Mouse (Mus musculus) cortical plate, adult 2 months (tissue): ENCODE data around the gene Ppfibp2.

Experiments used
- CTCF ChIP-seq: fragments of 200-500 bp; IDR thresholded peaks from 2 replicates; pipeline ENCODE4 v1.5.1; 2011; ENCODE audit warnings: mild to moderate bottlenecking, control low read depth, low read length; ENCODE audit not compliant: insufficient read depth; ENCODE audit errors: extremely low read depth
- POLR2A ChIP-seq: fragments of 200-500 bp; IDR thresholded peaks from 2 replicates; pipeline ENCODE4 v1.6.1; 2011; ENCODE audit warnings: mild to moderate bottlenecking, low read length, control low read depth; ENCODE audit not compliant: insufficient read depth; ENCODE audit errors: extremely low read depth

DNA sequence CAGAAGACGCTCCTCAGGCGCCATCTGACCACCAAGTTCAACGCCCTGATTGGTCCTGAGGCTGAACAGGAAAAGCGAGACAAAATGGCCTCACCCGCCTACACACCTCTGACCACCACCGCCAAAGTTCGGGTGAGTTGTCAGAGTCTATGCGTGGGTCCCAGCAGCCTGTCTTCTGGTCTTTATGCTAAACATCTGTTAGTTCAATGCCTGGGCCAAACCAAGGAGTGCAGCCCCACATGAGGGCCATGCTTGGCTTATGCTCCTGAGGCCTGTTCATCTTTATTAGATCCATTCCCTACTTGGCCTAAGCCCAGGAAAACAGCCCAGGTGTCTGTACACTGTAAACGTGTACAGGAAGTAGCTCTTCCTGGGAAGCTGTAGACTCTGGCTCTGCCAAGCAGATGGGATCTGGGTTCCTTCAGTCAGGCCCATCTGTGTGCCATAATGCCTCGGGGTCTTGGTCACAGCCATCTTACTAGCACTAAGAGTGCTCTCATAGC lies 148.0 kb downstream of the Ppfibp2 start:
- TF ChIP-seq CTCF: no peak
- TF ChIP-seq POLR2A: no peak
